In genomic region chr4:156096191-156096590, GRCm38 (mm10) we compare ENCODE assay signal across 32 mouse cellular contexts. TPM values are rescaled to one million over a fixed set of nuclear protein-coding genes. Genes with fewer than 3 reads are reported as not detected.
"Had no signal": no experiment of that assay in that cellular context is flagged by ENCODE, and none has a peak within 500 bp of the region (broad histone marks: within the 10 kb centered on the region; RNA-seq: fewer than 3 reads in every experiment).

No protein-coding gene starts in this region.

- H3K4me1 ChIP-seq: embryonic facial prominence, embryonic 12.5 days; embryonic facial prominence, embryonic 13.5 days; embryonic facial prominence, embryonic 15.5 days; forebrain, embryonic 12.5 days; forebrain, embryonic 13.5 days; forebrain, embryonic 15.5 days had no signal

- H3K36me3 ChIP-seq: embryonic facial prominence, embryonic 10.5 days; embryonic facial prominence, embryonic 12.5 days; embryonic facial prominence, embryonic 13.5 days; embryonic facial prominence, embryonic 15.5 days; forebrain, embryonic 10.5 days; forebrain, embryonic 12.5 days; forebrain, embryonic 15.5 days had no signal

- DNase-seq: cerebellum, adult 9-10 months; cerebellum, adult 9-11 months; cerebellum, postnatal 10 days; cerebellum, postnatal 14 days; cerebellum, postnatal 25 days; cerebellum, postnatal 36 days; embryo, embryonic 11 days; forebrain, postnatal 0 days; gastrocnemius, adult 2 months; gastrocnemius, postnatal 10 days; gastrocnemius, postnatal 14 days; gastrocnemius, postnatal 25 days; gastrocnemius, postnatal 36 days; heart, adult 11 months; heart, adult 18-20 months; heart, adult 2 months had no signal

- H3K27me3 ChIP-seq: embryonic facial prominence, embryonic 12.5 days; embryonic facial prominence, embryonic 13.5 days; embryonic facial prominence, embryonic 15.5 days; forebrain, embryonic 12.5 days; forebrain, embryonic 13.5 days; forebrain, embryonic 15.5 days had no signal

- H3K4me2 ChIP-seq: embryonic facial prominence, embryonic 12.5 days; embryonic facial prominence, embryonic 13.5 days; embryonic facial prominence, embryonic 15.5 days; forebrain, embryonic 12.5 days; forebrain, embryonic 13.5 days; forebrain, embryonic 15.5 days had no signal

- H3K27ac ChIP-seq: embryonic facial prominence, embryonic 10.5 days; embryonic facial prominence, embryonic 12.5 days; embryonic facial prominence, embryonic 13.5 days; embryonic facial prominence, embryonic 15.5 days; forebrain, embryonic 10.5 days; forebrain, embryonic 12.5 days; forebrain, embryonic 13.5 days; forebrain, embryonic 15.5 days; gastrocnemius, adult 2 months; heart, adult 2 months had no signal

- H3K9ac ChIP-seq: embryonic facial prominence, embryonic 12.5 days; embryonic facial prominence, embryonic 13.5 days; embryonic facial prominence, embryonic 15.5 days; forebrain, embryonic 12.5 days; forebrain, embryonic 13.5 days; forebrain, embryonic 15.5 days; forebrain, postnatal 0 days had no signal

- H3K4me3 ChIP-seq: embryonic facial prominence, embryonic 10.5 days; embryonic facial prominence, embryonic 12.5 days; embryonic facial prominence, embryonic 13.5 days; embryonic facial prominence, embryonic 15.5 days; erythroblast, embryonic 14.5 days; forebrain, embryonic 10.5 days; forebrain, embryonic 12.5 days; forebrain, embryonic 13.5 days; forebrain, embryonic 15.5 days; gastrocnemius, adult 2 months; heart, adult 2 months had no signal

- H3K9me3 ChIP-seq: embryonic facial prominence, embryonic 10.5 days; embryonic facial prominence, embryonic 12.5 days; embryonic facial prominence, embryonic 13.5 days; embryonic facial prominence, embryonic 15.5 days; forebrain, embryonic 10.5 days; forebrain, embryonic 12.5 days; forebrain, embryonic 13.5 days; forebrain, embryonic 15.5 days had no signal

RNA-seq across cellular contexts. Expression of gene Rnf223, which starts 34.1 kb away (rescaled TPM):
- total RNA-seq: gastrocnemius, adult 18-20 months; gastrocnemius, adult 2 months; gastrocnemius, adult 8-10 months; gastrocnemius, postnatal 14 days; gastrocnemius, postnatal 25 days; gastrocnemius, postnatal 36 days; granulocyte monocyte progenitor cell, adult 5-6 weeks had no signal

RNA-seq across cellular contexts. Expression of gene Ttll10, which starts 37.0 kb away (rescaled TPM):
- total RNA-seq: common myeloid progenitor, adult 5-6 weeks; forebrain, postnatal 0 days; gastrocnemius, adult 18-20 months; gastrocnemius, adult 2 months; gastrocnemius, adult 8-10 months; gastrocnemius, postnatal 10 days; gastrocnemius, postnatal 14 days; gastrocnemius, postnatal 25 days; gastrocnemius, postnatal 36 days; gastrocnemius, postnatal 4 days; granulocyte monocyte progenitor cell, adult 5-6 weeks; heart, adult 2 months had no signal
- polyA plus RNA-seq: erythroblast, embryonic 14.5 days; forebrain, embryonic 13.5 days; forebrain, embryonic 14.5 days; forebrain, embryonic 15.5 days; forebrain, embryonic 16.5 days had no signal
